Mouse (Mus musculus) 3T3-L1 (cell line): ENCODE measurements around the gene Plscr5.

Source experiments
- DNase-seq: peaks from one replicate; pipeline ENCODE4 v3.0.0-alpha.2; 2015; ENCODE audit warnings: low read depth, low spot score

Gene Plscr5

GRCm38 (mm10) chr9:92226795-92227194 is 34.1 kb downstream of the Plscr5 start:
- DNase-seq, result no peak

GRCm38 (mm10) chr9:92228867-92229832 is 36.4 kb downstream of the Plscr5 start:
- DNase-seq, result no peak

GRCm38 (mm10) chr9:92229833-92230205 is 37.1 kb downstream of the Plscr5 start:
- DNase-seq, result no peak

GRCm38 (mm10) chr9:92234901-92235458 is 42.2 kb downstream of the Plscr5 start:
- no peak for DNase-seq

- DNase-seq, result no peak
Measured at GRCm38 (mm10) chr9:92248773-92249446, 56.2 kb downstream of the Plscr5 start.

GRCm38 (mm10) chr9:92249447-92249852 is 56.7 kb downstream of the Plscr5 start, which contains the start of gene Plscr1:
TSS of gene Plscr1 (plus strand) at chr9:92249750.
- peak; percentile 61 for DNase-seq

GRCm38 (mm10) chr9:92249987-92250772 is 57.4 kb downstream of the Plscr5 start:
- DNase-seq, result peak; percentile 92

GRCm38 (mm10) chr9:92252718-92253117 is 60.0 kb downstream of the Plscr5 start:
- no peak for DNase-seq

GRCm38 (mm10) chr9:92253585-92254321 is 61.0 kb downstream of the Plscr5 start:
- no peak for DNase-seq
